Mouse (Mus musculus) spleen, adult 2 months (tissue): Measurements from ENCODE around the gene Gcc1.

ENCODE experiments used
- CTCF ChIP-seq: fragments of 200-500 bp; IDR thresholded peaks from 2 replicates; pipeline ENCODE4 v1.5.1; 2011; ENCODE audit warnings: mild to moderate bottlenecking, inconsistent platforms; ENCODE audit not compliant: insufficient read depth, insufficient read length, insufficient replicate concordance; ENCODE audit errors: extremely low read depth
- POLR2A ChIP-seq: fragments of 200-500 bp; IDR thresholded peaks from 2 replicates; pipeline ENCODE4 v1.6.1; 2011; ENCODE audit warnings: low read depth, low read length, inconsistent platforms

- TF ChIP-seq CTCF (no peak), POLR2A (no peak)
Observed at GRCm38 (mm10) chr6:28396853-28397457, 31.2 kb downstream of the Gcc1 start.
